Mouse (Mus musculus) thymus, postnatal 25 days (tissue): ENCODE data around the gene Adcy3.

Experiments
- DNase-seq: peaks from one replicate; pipeline ENCODE4 v3.0.0; 2022

Gene Adcy3

DNA sequence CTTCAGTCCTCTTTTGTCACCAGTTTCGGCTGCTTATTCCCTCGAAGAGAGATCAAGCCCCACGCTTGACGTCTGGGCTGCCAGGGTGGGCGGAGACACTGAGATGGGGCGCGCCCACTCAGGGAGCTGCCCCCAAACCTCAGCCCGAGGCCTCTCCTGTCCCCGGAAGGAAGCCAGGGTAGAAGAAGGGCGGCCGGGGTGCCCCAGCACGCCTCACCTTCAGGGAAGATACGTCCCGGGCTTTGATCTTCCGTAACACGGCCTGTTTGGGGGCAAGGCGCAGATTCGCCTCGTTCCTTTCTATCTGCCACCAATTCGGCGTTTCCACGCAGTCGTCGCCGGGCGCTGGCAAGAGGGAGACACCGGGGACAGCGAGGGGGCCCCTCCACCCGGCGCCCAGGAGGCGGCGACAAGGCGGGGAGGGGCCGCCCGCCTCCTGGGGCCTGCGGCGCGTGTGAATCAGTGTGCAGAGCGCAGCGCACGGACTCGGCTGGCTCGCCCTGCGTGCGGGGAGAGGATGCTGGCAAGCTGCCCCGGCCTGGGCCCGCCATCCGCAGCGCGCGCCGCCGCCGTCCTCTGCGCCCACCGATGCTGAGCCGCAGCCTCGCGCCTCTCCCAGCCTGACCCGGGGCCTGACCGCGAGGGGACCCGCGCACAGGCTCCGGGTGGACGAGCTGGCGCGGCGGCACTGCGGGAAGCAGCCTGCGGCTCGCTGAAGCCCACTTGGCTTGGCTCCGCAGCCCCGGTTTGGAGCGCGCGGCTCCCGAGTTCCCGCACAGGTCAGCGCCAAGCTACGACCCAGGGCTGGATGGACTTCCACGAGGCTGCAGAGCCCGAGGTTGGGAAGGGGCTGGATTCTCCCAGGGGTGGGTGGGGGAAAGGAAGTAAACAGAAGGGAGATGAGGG is at the start of gene Adcy3:
Gene Adcy3, plus strand, starts transcription at position 163 of the 906 bp plus-strand sequence.
- DNase-seq = peak; percentile 90

DNA sequence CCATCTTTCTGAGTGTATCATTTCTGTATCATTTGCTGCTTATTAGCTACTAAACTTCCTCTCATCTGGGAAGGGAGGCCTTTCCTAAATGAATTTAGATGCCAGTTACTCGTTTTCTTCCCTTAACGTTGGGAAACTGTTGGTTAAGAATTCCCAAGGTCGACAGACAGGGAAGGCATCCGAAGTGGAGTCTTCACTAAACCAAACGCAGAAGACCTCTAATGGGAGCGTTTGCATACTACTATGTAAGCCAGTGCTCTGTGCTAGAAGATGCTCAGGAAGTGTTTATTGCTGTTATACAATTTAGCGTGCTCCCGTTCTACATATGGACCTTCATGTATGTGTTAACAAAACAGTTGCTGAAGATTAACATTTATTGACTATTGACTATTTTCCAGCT is 49.5 kb upstream of the Adcy3 start:
- DNase-seq = no peak

- DNase-seq = peak; percentile 63
Observed at GRCm38 (mm10) chr12:4107383-4107782, 25.5 kb upstream of the Adcy3 start.

- DNase-seq = no peak
Observed at GRCm38 (mm10) chr12:4116132-4116531, 16.8 kb upstream of the Adcy3 start.

GRCm38 (mm10) chr12:4117136-4117535 is 15.8 kb upstream of the Adcy3 start:
- no peak for DNase-seq

DNA sequence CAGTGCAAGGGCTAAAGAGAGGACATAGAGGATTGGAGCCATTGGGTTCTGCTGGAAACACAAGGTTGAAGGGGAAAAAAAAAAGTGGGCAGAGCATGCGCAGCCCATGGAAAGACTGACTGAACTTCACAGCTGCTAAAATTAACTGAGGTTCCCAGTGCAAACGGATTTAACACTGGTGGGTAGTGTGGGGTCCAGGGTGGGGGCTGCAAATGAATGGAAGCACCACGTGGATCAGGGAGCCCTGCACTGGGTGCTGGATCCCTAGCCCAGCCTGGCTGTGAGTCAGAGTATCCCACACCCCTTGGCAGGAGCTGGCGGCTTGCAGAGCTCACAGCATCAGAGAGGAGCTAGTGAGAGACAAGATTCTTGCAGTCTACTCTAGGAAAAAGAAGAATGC is 15.3 kb upstream of the Adcy3 start:
- DNase-seq = no peak

- no peak for DNase-seq
Observed at GRCm38 (mm10) chr12:4127346-4127745, 5.6 kb upstream of the Adcy3 start.

- DNase-seq = peak; percentile 9
Observed at GRCm38 (mm10) chr12:4133847-4134212, 927 bp downstream of the Adcy3 start.

- peak; percentile 22 for DNase-seq
Observed at GRCm38 (mm10) chr12:4143179-4143578, 10.3 kb downstream of the Adcy3 start.

- DNase-seq = no peak
Observed at GRCm38 (mm10) chr12:4150936-4151335, 18.0 kb downstream of the Adcy3 start.

DNA sequence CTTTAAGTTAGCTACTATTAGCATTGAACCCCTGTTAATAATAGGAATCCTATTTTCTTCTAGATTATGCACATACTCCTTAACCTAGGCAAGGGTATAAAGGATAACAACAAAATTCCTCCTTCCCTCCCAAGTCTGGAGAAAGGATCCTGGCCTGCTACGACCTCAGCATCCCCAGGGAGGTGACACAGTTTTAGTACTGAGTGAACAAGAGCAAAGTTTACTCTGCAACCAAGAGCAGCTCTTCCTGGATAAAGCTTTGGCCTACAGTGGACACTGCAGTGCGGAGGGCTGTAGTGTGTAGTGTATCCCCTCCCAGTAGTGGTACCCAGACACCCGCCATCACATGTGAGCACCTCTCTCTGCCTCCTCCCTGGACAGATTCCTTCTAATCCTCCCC is 19.1 kb downstream of the Adcy3 start:
- DNase-seq = no peak

DNA sequence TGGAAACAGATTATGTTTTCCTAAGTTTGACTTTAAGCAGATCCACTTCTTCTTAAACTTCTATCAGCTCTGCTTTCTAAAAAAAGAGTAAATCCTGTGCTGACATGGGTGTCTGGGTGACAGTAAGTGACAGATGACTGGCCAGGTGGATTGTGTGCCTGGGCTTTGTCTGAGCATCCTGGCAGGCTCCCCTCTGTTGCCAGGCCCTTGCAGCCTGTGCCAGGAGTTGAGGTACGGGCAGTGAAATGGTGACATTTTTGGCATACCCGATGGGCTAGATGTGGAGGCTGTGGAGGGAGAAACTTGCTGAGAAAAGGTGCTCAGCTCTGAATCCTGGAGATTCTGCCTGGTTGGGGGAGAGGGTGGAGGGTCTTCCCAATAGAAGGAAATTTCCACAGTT is 24.6 kb downstream of the Adcy3 start:
- no peak for DNase-seq

GRCm38 (mm10) chr12:4158179-4158578 is 25.3 kb downstream of the Adcy3 start:
- no peak for DNase-seq

DNA sequence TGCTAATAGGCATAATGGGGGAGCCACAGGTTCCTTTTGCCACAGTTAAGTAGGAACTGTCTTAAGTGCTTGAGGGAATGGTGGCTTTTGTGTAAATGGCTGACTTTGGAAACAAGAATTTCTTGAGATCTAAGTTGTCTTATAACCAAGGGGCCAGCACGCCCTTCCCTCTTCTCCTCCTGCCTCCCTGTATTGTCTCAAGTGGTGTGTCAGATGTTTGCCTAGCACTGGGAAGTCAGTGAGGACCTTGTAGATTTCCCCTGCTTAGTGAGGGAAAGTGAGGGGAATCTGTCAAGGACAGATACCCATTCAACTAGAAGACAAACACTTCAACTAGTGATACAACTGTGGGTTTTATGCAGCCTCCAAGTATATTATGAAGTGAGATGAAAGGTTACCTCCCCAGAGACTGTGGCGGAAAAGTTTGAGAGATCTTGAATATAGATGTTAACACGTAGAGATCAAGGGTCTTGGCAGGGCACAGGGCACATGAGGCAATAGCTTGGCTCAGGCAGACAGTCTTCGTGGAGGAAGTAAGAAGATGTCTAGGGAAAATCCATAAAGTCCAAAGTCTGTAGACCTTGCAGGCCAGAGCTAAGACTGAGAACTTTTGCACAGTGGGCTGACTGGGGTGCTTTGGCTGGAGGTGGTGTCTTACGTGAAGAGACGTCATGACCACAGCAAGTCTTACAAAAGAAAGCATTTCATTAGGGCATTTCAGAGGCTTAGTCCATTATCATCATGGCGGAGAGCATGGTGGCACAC is 26.1 kb downstream of the Adcy3 start:
- no peak for DNase-seq

DNA sequence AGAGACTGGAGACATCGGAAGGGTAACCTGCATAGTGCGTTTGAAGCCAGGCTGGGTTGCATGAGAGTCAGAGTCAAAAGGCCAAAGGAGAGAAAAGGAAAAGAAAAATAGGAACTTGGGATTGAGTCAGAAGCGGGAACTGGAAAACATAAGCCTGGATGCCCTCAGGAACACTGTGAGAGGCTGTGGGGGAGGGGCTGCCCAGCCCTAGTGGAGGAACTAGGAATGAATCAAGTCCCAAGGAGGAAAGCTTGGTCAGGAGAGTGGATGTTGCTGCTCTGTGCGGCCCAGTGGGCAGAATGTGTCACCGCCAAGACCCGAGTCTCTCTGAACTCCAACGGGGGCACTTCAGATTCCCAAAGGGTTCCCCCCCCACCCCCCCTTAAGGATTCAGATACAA is 27.4 kb downstream of the Adcy3 start:
- no peak for DNase-seq

DNA sequence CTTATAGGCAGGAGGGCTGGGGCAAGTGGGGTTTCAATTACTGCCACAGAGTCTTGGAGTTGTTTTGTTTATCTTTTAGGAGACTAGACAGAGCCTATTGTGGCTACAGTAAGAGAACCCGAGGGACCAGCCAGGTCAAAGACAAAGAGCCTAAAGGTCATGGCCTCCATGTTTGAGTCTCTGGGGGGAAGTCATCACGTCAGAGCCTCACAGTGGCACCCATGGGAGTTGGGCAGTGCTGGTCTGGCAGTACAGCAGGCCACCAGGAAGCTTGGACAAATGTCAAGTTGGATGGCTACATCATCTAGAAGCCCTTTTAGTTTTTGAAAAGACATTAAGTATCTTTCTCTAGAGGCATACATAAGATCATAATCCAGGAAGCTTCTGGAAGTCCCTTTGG is 30.0 kb downstream of the Adcy3 start:
- no peak for DNase-seq

GRCm38 (mm10) chr12:4166970-4167369 is 34.1 kb downstream of the Adcy3 start:
- no peak for DNase-seq

GRCm38 (mm10) chr12:4169058-4169457 is 36.2 kb downstream of the Adcy3 start:
- no peak for DNase-seq

DNA sequence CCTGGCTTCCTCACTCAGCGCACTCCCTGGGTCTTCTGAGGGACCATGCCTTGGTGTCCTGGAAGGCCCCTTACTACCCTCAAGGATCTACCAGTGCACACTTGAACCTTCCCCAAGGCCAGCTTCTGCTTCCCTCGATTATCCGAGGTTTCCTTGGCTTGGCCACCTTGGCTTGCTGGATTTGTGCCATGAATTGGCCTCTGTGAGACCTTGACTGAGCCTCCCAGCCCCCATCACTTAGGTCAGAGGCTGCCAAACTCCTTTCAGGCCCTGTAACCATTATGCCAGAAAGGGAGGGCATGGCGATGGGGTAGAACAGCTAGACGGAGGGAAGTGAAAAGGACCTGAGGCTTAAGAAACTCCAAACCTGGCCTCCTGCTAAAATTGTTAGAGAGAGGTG is 36.7 kb downstream of the Adcy3 start:
- no peak for DNase-seq

GRCm38 (mm10) chr12:4173108-4173790 is 40.3 kb downstream of the Adcy3 start:
- DNase-seq = no peak

DNA sequence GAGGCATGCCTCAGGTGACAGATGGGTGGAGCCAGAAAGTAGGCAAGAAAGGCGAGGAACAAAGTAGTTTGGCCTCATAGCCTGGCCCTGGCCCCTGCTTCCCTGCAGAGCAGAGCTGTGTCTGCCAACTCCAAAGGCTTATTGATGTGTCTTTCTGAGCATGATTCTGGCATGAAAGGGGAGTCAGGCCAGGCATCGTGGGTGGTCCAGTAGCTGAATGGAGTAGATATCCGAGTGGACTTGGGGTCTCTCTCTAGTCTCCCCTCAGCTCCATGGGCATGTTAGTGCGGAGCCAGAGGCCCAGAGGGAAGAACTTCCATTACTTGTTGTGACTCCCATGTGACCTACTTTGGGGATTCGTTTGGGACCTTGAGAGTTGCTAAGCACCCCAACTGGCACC is 45.9 kb downstream of the Adcy3 start:
- DNase-seq = no peak

DNA sequence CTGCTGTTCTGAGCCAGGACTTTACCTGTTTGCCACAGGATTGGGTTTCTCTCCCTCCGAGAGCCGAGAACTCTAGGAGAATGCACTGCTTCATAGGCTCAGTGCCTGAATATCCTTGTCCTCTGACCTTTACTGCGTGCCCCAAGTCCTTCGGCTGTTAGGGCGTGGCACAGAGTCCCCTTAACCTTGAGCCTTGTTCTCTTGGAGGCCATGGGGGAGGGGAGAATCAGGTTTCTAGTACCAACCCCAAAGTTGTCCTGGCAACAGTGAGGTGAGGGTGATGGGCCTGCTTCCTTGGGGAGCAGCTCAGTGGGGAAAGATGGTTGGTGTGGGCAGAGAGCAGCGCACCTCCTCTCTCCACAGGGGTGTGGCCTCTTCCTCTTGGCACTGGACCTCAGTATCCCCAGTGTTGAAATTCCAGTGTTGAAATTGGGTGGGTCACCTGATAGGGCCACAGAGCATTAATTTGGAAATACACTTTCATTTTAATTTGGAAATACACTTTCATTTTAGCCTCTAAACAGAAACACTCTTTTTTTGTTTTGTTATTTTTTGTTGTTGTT is 46.8 kb downstream of the Adcy3 start:
- no peak for DNase-seq

DNA sequence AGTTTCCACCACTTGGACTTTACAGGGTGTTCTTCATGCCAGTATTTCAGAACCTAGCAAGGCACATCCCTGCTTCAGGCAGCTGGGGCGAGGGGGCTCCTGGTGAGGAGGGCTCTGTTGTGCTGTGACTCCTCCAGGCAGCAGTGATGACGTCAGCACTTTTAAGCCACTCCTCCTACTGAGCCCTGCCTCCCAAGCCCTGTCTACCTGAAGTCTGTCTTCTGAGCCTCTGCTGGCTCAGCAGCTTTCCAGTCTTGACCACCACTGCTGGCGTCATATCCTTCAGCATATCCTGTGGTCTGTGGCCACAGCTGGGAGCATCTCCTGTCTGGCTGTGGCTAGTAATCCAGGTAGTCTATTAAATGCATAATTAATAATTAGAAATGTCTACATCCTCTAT is 47.6 kb downstream of the Adcy3 start:
- no peak for DNase-seq
